Mouse (Mus musculus) spleen, adult 2 months (tissue): ENCODE results near the gene Rplp0. TPM values are rescaled to one million over a fixed set of nuclear protein-coding genes. Genes with fewer than 3 reads are reported as not detected.

Experiments used
- DNase-seq, 2 experiments: peaks; one replicate each; pipeline versions ENCODE4 v3.0.0 to v3.0.0-alpha.2; 2012 to 2021; ENCODE audit warnings: low spot score in 2 of 2, low read depth in 1 of 2
- H3K27ac ChIP-seq: fragments of 200-500 bp; 2 replicates; pipeline ENCODE4 v1.5.1; 2012; ENCODE audit warnings: low read length, inconsistent platforms; ENCODE audit not compliant: insufficient read depth
- H3K27me3 ChIP-seq: fragments of 200-500 bp; 2 replicates; pipeline ENCODE4 v1.6.1; 2012; ENCODE audit warnings: mild to moderate bottlenecking, moderate library complexity, low read length, inconsistent platforms; ENCODE audit not compliant: control insufficient read depth, insufficient read depth
- H3K36me3 ChIP-seq: fragments of 200-500 bp; 2 replicates; pipeline ENCODE4 v1.6.1; 2012; ENCODE audit warnings: mild to moderate bottlenecking, low read length, inconsistent platforms; ENCODE audit not compliant: control insufficient read depth, insufficient read depth
- H3K4me1 ChIP-seq: fragments of 200-500 bp; 2 replicates; pipeline ENCODE4 v1.6.1; 2011; ENCODE audit warnings: inconsistent platforms; ENCODE audit not compliant: control insufficient read depth, insufficient read depth, insufficient read length
- H3K4me3 ChIP-seq: fragments of 200-500 bp; 2 replicates; pipeline ENCODE4 v1.5.1; 2011; ENCODE audit warnings: mild to moderate bottlenecking, inconsistent platforms; ENCODE audit not compliant: insufficient read depth, insufficient read length; ENCODE audit errors: extremely low read depth
- CTCF ChIP-seq: fragments of 200-500 bp; IDR thresholded peaks from 2 replicates; pipeline ENCODE4 v1.5.1; 2011; ENCODE audit warnings: mild to moderate bottlenecking, inconsistent platforms; ENCODE audit not compliant: insufficient read depth, insufficient read length, insufficient replicate concordance; ENCODE audit errors: extremely low read depth
- POLR2A ChIP-seq: fragments of 200-500 bp; IDR thresholded peaks from 2 replicates; pipeline ENCODE4 v1.6.1; 2011; ENCODE audit warnings: low read depth, low read length, inconsistent platforms
- WGBS: fragments of 180-500 bp; shearing (Covaris S2); methylation state at CpG from one replicate; pipeline ENCODE4 v1.1.7; 2018; 5-methylcytosine and 5-hydroxymethylcytosine counted together
- polyA plus RNA-seq: library from polyadenylated mRNA; depleted of rRNA; stranded (reverse); fragments of >200 nt; gene quantifications from 2 replicates; pipeline ENCODE4 v1.2.3, GENCODE M21; 2012

The Rplp0 gene
- polyA plus RNA-seq, 1 experiment: 2,476 TPM

DNA sequence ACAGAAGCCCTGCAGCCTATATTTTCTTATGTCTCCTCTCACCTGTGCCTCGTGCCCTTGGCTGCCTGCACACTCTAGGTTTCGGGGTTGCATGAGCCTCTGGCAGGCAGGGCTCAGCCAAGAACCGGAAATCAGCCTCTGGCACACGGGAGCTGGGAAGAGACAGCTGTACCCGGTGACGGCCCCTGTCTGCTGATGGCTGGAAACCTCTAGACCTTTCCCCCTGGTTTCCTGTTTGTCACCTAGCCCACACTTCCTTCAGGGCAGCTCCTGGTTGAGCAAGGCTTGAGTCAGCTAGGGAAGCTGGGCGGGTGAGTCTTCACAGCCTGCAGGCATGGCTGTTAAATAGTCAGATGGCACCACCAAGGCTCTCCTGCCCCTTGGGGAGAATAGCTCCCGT, 24.4 kb upstream of the Rplp0 start:
- TF ChIP-seq POLR2A (no peak), CTCF (no peak)
- no peak for DNase-seq
- H3K4me1 ChIP-seq: peaks cover 45% of the 10 kb centered on the region
- H3K4me3 ChIP-seq: no peak overlapping the region
- H3K27ac ChIP-seq: peak overlapping the region; percentile 67
- H3K36me3 ChIP-seq: no peaks in the 10 kb centered on the region
- WGBS: 8% methylated on average over 8 of the region's 8 CpGs
- H3K27me3 ChIP-seq: no peaks in the 10 kb centered on the region

DNA sequence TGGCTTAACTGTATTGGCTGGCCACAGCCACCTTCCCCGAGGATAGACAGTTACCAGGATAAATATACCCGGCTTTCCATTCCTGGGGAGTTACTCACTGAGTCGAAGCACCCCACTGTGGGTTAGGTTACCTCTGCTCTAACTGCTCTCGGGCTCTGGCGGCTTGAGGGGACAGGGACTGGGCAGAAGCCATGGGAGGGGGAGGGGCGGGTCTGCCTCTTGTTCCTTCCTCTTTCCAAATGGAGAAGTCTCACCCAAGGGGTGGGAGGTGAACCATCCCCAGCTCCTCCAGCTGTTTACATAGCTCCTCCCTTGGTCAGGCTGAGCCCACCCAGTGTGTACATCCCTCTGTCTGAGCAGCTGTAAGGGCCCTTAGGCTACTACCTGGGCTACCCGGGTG, 23.6 kb upstream of the Rplp0 start:
- Histone ChIP-seq H3K4me3 (no peak overlapping the region), H3K27me3 (no peaks in the 10 kb centered on the region), H3K4me1 (peaks cover 38% of the 10 kb centered on the region; the same call in 1 of the 2 replicates), H3K27ac (peak overlapping the region; percentile 67; the same call in 1 of the 2 replicates), H3K36me3 (no peaks in the 10 kb centered on the region)
- 21% methylated on average over 7 of the region's 7 CpGs for WGBS
- DNase-seq: no peak
- TF ChIP-seq POLR2A (no peak), CTCF (no peak)

GRCm38 (mm10) chr5:115538017-115538692, 21.1 kb upstream of the Rplp0 start:
- Histone ChIP-seq H3K27ac (no peak overlapping the region), H3K4me3 (no peak overlapping the region)

GRCm38 (mm10) chr5:115538693-115539043, 20.6 kb upstream of the Rplp0 start:
- Histone ChIP-seq H3K4me1 (peaks cover 37% of the 10 kb centered on the region; the same call in 1 of the 2 replicates), H3K27me3 (no peaks in the 10 kb centered on the region), H3K27ac (no peak overlapping the region), H3K36me3 (no peaks in the 10 kb centered on the region), H3K4me3 (no peak overlapping the region)
- TF ChIP-seq CTCF: peak; percentile 99
- TF ChIP-seq POLR2A: no peak
- DNase-seq: peak; percentile 72 to 90
- WGBS: 3% methylated on average over 12 of the region's 12 CpGs

More at GRCm38 (mm10) chr5:115538017-115538692, 21.1 kb upstream of the Rplp0 start:
- DNase-seq: no peak
- Histone ChIP-seq H3K36me3 (no peaks in the 10 kb centered on the region), H3K27me3 (no peaks in the 10 kb centered on the region), H3K4me1 (peaks cover 39% of the 10 kb centered on the region; the same call in 1 of the 2 replicates)
- 54% methylated on average over 13 of the region's 13 CpGs for WGBS
- no peak for TF ChIP-seq CTCF
- TF ChIP-seq POLR2A: no peak

DNA sequence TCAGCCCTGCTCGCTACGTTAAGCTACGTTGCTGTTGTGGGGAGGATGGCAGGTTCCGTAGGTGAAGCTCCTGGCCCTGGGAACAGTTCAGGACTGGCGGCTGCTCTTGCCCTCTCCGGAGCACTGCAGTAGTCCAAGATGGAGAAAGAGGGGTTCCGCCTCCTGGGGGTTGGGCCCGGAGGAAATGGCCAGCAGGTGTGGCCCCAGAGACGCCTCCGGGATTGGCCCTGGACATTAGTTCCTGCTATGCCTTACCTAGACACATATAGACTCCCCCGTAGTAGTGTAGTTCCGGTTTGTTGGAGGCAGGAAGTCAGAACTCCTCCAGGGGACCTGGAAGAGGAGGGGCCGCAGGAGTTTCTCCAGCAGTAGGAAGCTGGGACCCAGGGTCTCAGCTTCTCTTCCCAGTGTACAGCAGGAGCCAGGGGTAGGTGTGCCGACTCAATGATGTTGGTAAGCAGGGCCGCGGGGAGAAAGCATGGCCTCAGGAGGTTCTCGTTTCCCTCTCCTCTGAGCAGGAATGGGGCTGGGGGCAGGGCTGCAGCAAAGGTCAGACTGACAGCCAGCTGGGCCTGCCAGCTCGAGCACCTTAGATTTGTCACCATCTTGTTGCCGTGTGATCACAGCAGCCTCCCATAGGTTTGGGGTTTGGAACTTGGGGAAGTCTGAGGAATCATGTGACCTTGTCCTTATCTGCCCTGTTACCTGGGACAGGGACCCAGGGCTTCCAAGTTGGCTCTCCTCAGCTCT, 16.5 kb upstream of the Rplp0 start:
- no peak for DNase-seq
- H3K4me3 ChIP-seq: peak overlapping the region; percentile 39
- 13% methylated on average over 19 of the region's 19 CpGs for WGBS
- no peaks in the 10 kb centered on the region for H3K27me3 ChIP-seq
- TF ChIP-seq CTCF: no peak
- no peak for TF ChIP-seq POLR2A
- peaks cover 28% of the 10 kb centered on the region for H3K36me3 ChIP-seq
- no peak overlapping the region for H3K27ac ChIP-seq
- H3K4me1 ChIP-seq: peaks cover 17% of the 10 kb centered on the region; the same call in 1 of the 2 replicates

DNA sequence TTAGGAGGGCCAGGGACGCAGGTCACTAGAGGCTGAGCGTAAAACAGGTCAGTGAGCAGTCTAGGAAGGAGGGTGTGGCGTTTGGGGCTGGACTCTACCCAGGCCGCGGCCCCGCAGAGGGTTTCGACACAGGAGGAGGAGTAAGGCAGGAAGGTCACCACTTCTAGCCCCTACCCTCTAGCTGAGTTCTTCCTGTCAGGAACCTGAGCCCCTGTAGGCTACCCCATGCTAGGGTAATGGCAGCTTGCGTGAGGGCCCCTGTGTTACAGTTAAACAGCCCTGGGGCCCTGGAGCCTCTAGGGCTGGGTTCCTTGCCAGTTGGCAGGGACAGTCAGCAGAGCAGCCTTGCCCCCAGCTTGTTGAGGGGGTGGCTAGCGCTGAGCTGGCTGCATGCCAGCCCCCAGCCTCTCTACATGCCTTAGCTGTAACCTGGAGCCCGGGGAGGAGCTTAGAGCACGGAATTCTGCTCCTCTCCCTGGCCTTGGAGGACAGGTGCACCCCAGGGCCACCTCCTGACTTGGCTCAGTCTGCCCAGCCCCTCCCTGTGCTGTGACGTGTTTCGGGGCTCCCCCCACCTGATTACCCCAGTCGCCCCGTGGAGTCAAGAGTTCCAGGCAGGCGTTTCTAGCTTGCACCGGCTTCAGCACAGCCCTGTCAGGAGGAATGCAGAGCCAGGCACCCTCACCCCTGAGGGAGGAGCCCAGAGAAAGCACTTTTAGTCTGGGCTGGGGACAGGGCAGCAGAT, 15.6 kb upstream of the Rplp0 start:
- Histone ChIP-seq H3K4me3 (no peak overlapping the region), H3K4me1 (peaks cover 12% of the 10 kb centered on the region; the same call in 1 of the 2 replicates), H3K27me3 (no peaks in the 10 kb centered on the region), H3K27ac (no peak overlapping the region), H3K36me3 (peaks cover 33% of the 10 kb centered on the region)
- DNase-seq: no peak
- WGBS: 42% methylated on average over 17 of the region's 17 CpGs
- TF ChIP-seq CTCF (no peak), POLR2A (no peak)
